Mouse (Mus musculus) adrenal gland, adult 2 months (tissue): ENCODE results near the gene Siva1. TPM values are rescaled to one million over a fixed set of nuclear protein-coding genes. Genes with fewer than 3 reads are reported as not detected.
A peak's percentile ranks its signal among the peaks of the same experiment; 100 is the strongest.

Experiments used
- DNase-seq: peaks from one replicate; pipeline ENCODE4 v3.0.0; 2021
- polyA plus RNA-seq: library from polyadenylated mRNA; depleted of rRNA; stranded (reverse); fragments of >200 nt; gene quantifications from 2 replicates; pipeline ENCODE4 v1.2.3, GENCODE M21; 2012
- total RNA-seq, 2 experiments: library from RNA; stranded (reverse); gene quantifications; 2 replicates each; pipeline ENCODE4 v1.2.3; 2021

Siva1 gene
- total and polyA plus RNA-seq, 3 experiments = 23.6 to 53.6 (median 49.1) TPM

GRCm38 (mm10) chr12:112659109-112659508 is 14.6 kb downstream of the Siva1 start:
- peak; percentile 78 for DNase-seq

DNA sequence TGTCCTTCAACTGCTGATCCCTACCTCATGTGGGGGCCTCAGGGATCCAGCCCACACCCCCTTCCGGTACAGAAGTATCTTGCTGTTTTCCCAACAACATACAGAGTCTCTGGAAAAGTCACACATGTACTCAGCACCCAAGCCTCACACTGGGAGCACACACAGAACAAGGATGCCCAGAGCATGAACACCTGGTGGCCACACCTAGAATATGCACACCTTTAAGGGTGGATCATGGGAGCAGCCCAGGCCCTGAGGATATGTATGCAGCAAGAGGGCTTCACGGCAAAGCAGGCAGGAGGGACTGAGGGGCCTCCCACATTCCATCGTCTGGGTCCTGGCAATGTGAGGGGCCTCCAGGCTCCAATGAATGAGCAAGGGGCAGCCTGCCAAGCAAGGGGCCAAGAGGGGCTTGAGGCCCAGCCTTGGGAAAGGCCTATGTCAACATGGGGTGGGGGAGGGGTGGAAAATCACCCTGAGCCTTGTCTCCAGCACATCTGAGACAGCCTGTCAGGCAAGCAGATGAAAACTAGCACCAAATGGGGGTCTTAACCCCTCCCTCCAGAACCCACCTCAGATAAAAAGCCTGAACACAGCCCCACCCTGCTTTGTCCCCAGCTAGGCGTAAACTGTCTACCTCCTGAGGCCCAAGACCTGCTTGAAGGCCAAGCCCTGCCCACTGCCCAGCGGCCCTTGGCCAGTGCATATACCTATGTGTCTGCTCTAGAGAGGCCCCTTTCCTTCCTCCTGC is 16.3 kb downstream of the Siva1 start:
- no peak for DNase-seq

- DNase-seq = no peak
Measured at GRCm38 (mm10) chr12:112661327-112661605, 16.8 kb downstream of the Siva1 start.

DNA sequence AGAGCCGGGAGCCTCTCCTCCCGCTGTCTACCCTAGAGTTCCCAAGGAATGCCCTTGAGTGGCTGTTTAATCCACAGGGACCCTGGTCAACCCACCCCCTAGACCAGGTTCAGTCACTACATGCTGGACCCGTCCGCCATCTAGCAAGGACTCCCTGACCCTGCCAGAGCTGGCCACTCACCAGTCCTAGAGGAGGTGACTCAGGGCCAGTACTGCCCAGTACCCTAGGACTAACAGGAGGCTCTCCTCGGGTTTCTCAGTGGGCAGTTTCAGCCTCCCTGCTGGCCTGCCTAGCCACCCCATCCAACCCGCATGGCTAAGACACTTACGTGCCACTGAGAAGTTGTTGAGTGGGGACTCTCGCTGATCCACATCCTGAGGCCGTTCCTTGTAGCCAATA is 17.4 kb downstream of the Siva1 start:
- peak; percentile 42 for DNase-seq

GRCm38 (mm10) chr12:112663303-112663702 is 18.8 kb downstream of the Siva1 start:
- no peak for DNase-seq

- DNase-seq = no peak
Measured at GRCm38 (mm10) chr12:112663716-112664115, 19.2 kb downstream of the Siva1 start.

DNA sequence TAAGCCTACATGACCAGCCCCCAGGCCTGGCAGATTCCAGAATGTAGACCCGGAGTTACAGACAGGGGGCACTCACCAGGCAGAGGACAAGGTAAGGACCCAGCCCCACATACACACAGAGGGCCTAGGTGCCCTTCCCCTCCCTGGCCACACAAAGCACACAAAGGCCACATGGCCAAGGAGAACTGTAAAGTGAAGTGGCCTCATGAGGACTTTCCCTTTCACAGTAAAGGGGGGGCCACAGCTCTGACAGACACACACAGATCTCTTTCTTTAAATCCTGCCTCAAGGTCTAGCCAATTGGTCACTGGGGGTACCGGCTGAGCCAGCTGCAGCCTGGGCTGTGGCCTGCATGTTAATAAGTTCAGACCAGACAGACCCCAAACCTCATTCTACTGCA is 19.6 kb downstream of the Siva1 start:
- no peak for DNase-seq

- DNase-seq = no peak
Measured at GRCm38 (mm10) chr12:112664656-112665055, 20.2 kb downstream of the Siva1 start.

DNA sequence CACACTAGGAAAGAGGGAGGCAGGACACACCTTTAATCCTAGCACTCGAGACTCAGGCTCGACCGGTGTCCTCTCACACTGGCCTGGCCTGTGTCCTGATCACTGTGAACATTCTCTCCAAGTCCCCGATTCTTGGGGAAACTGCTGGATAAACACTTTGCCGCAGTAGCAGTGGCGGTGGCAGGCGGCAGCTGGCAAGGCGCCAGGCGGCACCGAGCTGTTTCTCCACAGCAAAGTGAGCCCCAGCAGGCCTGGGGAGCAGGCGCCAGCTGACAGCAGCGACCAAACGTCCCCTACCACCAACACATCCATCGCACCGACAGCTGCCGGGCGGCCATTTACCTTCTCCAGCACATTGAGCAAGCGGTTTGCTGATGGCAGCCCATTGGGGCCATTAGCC is 21.0 kb downstream of the Siva1 start:
- peak; percentile 80 for DNase-seq

DNA sequence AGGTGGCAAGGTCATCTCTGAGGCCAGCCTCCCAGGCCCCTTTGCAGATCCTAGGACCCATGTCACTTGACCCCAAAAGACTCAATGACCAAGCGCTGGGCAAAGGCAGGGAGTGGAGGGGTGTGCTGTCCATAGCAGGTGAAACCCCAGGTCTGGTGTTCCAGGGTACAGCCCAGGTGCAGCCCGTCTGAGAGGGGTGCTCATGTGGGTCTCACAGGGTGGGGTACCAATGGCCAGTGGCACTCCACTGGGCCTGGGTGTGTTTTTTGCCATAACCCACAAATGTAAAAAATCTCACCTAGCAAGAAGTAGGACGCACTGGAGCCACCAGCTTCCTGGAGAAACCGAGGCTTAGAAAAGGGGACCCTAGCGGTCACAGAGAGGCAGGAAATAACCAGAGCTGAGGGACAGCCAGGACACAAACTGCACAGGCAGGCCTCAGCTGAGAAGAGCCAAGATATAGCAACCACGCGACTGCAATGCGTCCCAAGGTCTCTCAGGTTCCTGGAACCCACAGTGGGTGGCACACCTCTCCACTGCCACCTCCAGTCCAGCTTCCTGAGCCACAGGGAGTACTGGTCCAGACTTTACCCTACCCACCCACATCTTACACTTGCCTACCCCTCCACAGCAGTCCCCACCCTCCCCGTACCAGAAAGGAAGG is 21.5 kb downstream of the Siva1 start:
- DNase-seq = no peak

DNA sequence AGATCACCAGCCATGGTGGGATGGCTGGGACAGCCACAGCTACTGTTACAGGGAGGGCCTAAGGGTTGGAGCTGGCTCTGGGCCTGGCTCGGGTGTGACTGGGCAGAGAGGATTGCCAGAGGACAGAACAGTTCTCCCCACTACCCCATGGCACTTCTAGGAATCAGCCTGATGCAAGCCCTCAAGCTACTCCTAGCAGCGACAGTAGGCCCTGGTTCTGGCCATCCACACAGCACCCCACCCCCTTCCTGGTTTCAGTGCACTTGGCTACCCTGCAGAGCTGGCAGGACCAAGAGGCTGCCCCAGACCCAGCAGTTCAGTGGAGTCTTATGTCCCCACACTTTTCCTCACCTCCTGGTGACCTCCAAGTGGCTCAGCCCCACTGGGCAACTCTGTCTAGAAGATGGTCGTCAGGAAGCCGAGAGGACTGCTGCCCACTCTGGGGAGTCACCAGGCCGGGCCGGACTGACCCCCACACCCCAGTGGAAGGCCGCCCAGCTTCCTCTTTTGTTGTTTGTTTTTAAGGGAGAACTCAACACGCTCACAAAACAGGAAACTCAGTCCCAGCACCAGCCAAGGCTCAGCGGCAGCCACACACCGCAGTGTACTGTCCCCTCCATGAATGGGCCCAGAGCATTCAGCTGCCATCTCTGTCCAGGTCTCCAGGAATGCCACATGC is 23.3 kb downstream of the Siva1 start:
- DNase-seq = peak; percentile 71

GRCm38 (mm10) chr12:112670718-112671393 is 26.4 kb downstream of the Siva1 start:
- DNase-seq = peak; percentile 94

DNA sequence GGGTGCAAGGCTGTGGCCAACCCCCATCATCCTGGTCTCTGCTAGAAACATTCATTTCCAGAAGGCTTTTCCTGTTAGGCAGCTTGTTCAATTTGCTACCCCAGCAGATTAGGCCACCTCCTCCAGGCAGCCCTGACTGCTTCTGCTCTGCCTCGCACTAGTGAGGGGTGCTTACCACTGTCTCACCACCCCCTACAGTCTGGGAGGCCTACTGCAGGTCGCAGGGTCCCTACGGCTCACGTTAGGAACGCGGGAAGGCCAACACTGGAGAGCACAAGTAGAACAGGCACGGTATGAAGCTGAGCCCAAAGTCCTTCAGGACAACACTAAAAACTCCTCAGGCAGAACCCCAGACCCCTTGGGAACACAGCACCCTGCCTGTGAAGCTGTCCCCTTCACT is 27.4 kb downstream of the Siva1 start:
- peak; percentile 58 for DNase-seq

GRCm38 (mm10) chr12:112672744-112673575 is 28.5 kb downstream of the Siva1 start:
- peak; percentile 87 for DNase-seq

DNA sequence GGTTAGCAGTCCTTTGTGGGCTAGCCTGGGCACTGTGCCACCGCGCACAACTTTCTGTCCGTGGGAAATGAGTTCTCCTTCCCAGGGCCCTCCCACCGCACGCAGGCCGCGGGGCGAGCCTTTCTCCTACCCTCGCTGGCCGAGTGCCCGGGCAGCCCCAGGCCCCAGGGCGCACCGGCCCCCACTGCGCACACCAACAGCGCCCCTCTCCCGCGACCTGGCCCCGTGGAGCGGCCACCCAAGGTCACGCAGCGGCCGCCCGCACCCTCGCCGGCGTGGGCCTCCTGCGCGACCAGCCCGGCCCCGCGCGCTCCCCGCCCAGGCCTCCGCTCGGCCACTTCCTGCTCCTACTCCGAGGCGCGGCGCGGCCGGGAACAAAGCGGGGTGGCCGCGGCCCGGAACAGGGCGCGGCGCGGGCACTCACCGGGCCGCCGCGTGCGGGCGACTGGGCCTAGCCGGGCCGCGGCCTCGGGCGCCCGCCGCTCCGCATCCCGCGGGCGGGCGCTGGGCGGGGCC is 29.2 kb downstream of the Siva1 start:
- peak; percentile 67 for DNase-seq

DNA sequence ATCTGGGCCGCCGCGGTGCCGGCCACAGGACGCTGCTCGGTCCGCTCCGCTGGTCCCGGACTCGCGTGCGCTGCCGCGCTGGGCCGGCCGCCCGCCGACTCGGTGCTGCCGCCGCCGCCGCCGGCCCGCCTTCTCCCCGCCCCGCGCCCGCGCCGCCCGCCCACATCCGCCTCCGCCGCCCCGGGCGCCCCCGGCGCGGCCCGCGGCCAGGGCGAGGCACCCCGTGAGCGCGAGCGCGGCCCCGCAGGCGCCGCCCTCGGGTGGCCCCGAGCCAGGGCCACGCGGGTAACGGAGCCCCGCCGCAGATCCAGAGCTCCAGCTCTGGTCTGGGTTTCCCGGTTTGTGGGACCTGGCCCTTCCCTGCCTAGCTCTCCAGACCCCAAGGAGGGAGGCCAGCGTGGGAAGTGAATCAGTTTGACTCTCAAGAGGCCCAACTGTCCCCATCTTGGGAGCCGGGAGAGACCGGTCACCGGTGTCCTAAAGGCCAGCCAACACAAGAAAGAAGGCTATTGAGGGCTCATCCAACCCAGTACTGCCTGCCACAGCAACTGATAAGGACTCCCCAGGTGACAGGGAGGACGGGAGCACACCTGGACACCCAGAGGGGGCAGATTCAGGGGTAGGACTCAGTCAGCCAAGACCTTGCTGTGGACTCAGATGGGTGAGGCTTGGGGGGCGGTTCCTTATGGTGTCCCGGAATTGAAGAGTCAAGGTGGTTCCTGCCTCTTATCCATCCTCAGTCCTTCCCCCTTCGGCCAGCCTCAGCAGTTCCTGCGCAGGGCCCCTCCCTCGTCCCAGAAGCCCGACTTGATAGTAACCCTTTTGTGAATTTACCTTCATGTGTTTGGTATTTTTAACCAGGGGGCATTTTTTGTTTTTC is 29.9 kb downstream of the Siva1 start, which contains the start of gene Akt1:
TSS of gene Akt1 (minus strand) at position 753 of the 880 bp plus-strand sequence.
- DNase-seq = peak; percentile 87

- DNase-seq = peak; percentile 92
Measured at GRCm38 (mm10) chr12:112675245-112676035, 31.0 kb downstream of the Siva1 start.

DNA sequence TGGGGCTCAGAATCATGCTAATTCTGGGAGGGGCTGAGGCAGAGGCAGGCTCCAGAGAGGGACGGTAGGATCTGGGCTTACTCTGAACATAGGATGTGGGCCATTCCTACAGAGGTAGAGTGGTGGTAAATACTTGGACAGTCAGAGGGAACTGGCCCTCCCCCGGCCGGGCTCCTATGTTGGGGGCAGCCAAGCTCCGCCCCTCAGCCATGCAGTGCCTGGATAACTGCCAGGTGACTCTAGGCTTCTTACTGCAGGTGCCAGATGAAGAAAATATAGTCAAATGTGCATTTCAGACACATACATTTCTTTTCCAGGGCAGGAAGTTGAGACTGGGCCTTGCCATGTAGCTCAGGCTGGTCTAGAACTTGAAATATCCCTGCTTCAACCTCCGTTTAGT is 32.6 kb downstream of the Siva1 start:
- peak; percentile 74 for DNase-seq

- no peak for DNase-seq
Measured at GRCm38 (mm10) chr12:112677943-112678554, 33.6 kb downstream of the Siva1 start.
